Mouse (Mus musculus) midbrain, embryonic 14.5 days (tissue): Measurements from ENCODE around the gene Keap1. TPM values are rescaled to one million over a fixed set of nuclear protein-coding genes. Genes with fewer than 3 reads are reported as not detected.
"Not testable (repeated sequence)": the region's sequence is repeated elsewhere in the genome, so short reads cannot be mapped to it uniquely, and the experiment has no call there.

Experiments
- ATAC-seq: fragments of 200-750 bp; cut with Nextera tagmentation; 2 replicates; pipeline ENCODE4 v1.8.0; 2017; ENCODE audit warnings: moderate number of reproducible peaks, moderate library complexity; ENCODE audit not compliant: low FRiP score, low TSS enrichment
- DNase-seq: peaks from one replicate; pipeline ENCODE4 v3.0.0-alpha.2; 2015
- H3K27ac ChIP-seq: fragments of 300-500 bp; sonication (generic); replicated peaks from 2 replicates; pipeline ENCODE4 v1.5.1; 2014; ENCODE audit warnings: mild to moderate bottlenecking, low read depth, low read length, moderate library complexity
- H3K27me3 ChIP-seq: fragments of 300-500 bp; sonication (generic); 2 replicates; pipeline ENCODE4 v1.6.1; 2014; ENCODE audit warnings: low read length, control low read depth, mixed read lengths; ENCODE audit not compliant: control insufficient read depth, insufficient read depth
- H3K36me3 ChIP-seq: fragments of 300-500 bp; sonication (generic); 2 replicates; pipeline ENCODE4 v1.6.1; 2014; ENCODE audit warnings: low read length, control low read depth; ENCODE audit not compliant: control insufficient read depth, insufficient read depth
- H3K4me1 ChIP-seq: fragments of 300-500 bp; sonication (generic); 2 replicates; pipeline ENCODE4 v1.6.1; 2014; ENCODE audit warnings: mild to moderate bottlenecking, antibody characterized with exemption, low read length, control low read depth; ENCODE audit not compliant: control insufficient read depth, insufficient read depth
- H3K4me2 ChIP-seq: fragments of 300-500 bp; sonication (generic); 2 replicates; pipeline ENCODE4 v1.6.1; 2014; ENCODE audit warnings: mild to moderate bottlenecking, low read length, moderate library complexity
- H3K4me3 ChIP-seq: fragments of 300-500 bp; sonication (generic); replicated peaks from 2 replicates; pipeline ENCODE4 v1.5.1; 2014; ENCODE audit warnings: low read depth, low read length
- H3K9ac ChIP-seq: fragments of 300-500 bp; sonication (generic); replicated peaks from 2 replicates; pipeline ENCODE4 v1.6.1; 2014; ENCODE audit warnings: mild to moderate bottlenecking, low read length, moderate library complexity
- H3K9me3 ChIP-seq: fragments of 300-500 bp; sonication (generic); 2 replicates; pipeline ENCODE4 v1.6.1; 2016; ENCODE audit warnings: low read length, control low read depth, mixed read lengths; ENCODE audit not compliant: control insufficient read depth
- WGBS: fragments of 180-500 bp; shearing (Covaris S2); extraction: QIAGEN DNeasy Blood & Tissue Kit; methylation state at CpG from one replicate; pipeline ENCODE4 v1.1.7; 2014; 5-methylcytosine and 5-hydroxymethylcytosine counted together
- polyA plus RNA-seq: library from polyadenylated mRNA; unstranded; fragments of >200 nt; fragmentation: Nextera tagmentation; extraction: Ambion mirVana; gene quantifications from 2 replicates; pipeline ENCODE4 v1.2.1, GENCODE M21; 2014

The Keap1 gene
- polyA plus RNA-seq, 1 experiment from 2014 or later = 40.3 TPM

DNA sequence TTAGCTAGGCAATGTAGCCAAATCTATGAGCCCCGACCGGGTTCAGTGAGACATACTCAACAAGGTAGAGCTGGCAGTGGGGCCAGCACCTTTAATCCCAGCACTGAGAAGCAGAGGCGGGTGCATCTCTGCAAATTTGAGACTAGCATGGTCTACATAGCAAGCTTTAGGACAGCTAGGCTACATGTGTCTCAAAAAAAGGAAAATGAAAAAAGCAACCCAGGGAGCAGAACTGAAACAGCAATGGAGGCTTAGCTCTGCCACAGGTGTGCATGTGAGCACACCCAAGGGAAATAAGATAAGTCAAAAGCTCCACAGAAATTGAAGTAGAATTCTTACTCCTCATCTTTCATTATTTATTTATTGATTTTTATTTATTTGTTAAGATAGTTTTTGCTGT lies 40.2 kb downstream of the Keap1 start:
- Histone ChIP-seq H3K27ac (no peak overlapping the region), H3K36me3 (peaks cover 21% of the 10 kb centered on the region), H3K4me1 (peaks cover 21% of the 10 kb centered on the region), H3K9ac (no peak overlapping the region), H3K9me3 (no peaks in the 10 kb centered on the region), H3K4me3 (no peak overlapping the region), H3K4me2 (no peak overlapping the region), H3K27me3 (no peaks in the 10 kb centered on the region)
- 78% methylated on average over 3 of the region's 3 CpGs for WGBS
- ATAC-seq (no peak), DNase-seq (no peak)

DNA sequence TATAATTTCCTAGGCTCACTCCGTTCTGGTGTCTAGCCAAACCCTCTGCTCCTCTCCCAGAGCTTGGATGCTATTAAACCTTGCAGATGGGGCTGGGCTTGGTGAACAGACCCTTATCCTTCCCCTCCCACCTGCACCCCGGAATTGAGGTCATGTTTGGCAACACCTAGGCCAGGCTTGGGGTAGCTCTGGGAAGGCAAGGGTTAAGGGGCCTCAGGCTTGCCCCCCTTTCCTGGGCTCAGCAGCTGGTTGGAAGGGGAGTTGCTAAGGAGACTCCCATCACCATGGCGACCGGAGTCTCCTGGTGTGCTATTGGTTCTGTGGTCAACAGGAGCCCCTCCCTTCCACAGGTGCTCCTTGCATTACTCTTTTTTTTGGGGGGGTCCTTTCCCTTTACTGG lies 41.2 kb downstream of the Keap1 start:
- Histone ChIP-seq H3K9me3 (no peaks in the 10 kb centered on the region), H3K36me3 (peaks cover 12% of the 10 kb centered on the region), H3K9ac (peak overlapping the region; percentile 72), H3K27ac (0 out of 2 replicates have a peak overlapping the region, but pooled peaks have one; percentile 26), H3K4me3 (peak overlapping the region; percentile 62), H3K4me1 (peaks cover 21% of the 10 kb centered on the region), H3K27me3 (no peaks in the 10 kb centered on the region), H3K4me2 (peak overlapping the region; percentile 67)
- 6% methylated on average over 4 of the region's 4 CpGs for WGBS
- ATAC-seq (peak; percentile 80), DNase-seq (peak; percentile 91)

DNA sequence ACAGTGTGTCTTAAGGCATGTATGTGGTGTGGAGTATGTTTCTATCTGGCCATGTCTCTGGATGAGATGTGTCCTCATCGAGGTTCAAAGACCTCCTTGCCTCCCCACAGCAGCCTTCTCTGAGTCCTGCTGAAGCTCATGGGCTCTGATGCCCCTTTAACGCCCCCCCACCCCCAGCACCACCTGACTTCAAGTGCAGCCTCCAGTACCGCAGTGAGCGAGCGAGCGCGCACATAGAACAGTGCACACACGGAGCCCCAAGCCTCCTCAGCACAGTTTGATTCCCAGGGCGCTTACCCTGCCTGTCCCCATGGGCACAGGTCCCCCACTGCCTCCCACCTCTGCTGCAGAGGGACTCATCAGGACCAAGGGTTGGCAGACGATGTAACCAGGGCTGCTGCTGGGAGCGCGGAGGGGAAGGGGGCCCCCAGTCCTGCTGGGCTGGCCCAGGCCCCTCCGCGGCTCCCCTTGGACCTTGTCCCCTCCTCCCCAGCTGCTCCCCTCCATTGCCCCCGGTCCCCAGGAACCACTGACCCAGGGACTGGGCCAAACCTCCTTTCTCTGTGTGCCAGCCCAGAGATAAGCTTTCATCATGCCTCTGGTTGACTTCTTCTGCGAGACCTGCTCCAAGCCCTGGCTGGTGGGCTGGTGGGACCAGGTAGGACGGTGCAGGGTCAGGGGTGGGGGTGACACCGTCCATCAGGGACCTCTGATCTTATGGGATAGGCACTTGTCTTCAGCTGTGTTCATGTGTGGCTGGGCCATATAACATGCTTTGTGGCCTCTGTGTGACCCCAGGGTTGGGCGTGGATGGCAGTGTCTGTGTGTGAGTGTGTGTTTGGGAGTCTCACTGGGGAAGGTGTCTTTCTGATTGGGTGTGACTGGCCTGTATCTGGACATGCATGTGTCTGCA lies 42.4 kb downstream of the Keap1 start:
- ATAC-seq = peak; percentile 82
- 15% methylated on average over 19 of the region's 19 CpGs for WGBS

DNA sequence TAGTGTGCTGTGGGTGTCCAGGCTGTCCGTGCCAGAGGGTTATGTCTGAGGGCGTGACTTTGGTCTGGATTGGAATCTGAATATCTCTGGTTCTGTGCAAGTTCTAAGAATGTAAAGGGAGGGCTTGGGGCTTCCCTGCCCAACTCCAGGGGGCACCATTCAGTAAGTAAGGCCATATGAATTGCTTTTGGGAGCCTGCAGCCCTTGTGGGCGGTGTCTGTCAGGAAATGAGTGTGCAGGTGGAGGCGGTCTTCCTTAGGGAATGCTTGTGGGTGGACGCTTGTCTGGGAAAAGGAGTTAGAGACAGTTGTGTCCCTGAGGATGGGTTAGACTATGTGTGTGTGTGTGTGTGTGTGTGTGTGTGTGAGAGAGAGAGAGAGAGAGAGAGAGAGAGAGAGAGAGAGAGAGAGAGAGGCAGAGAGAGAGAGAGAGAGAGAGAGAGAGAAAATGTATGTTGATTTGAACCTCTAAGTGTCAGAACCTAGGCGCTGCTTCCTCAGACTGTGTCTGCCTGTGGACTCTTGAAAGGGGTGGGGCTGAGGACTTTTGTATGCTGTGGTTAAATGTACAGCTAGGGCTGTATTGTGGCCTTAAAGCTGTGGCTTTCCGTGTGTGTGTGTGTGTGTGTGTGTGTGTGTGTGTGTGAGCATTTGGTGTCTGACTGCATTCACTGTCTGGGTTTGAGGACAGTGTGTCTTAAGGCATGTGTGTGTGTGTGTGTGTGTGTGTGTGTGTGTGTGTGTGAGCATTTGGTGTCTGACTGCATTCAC lies 43.2 kb downstream of the Keap1 start:
- ATAC-seq = peak; percentile 2; the same call in 1 of the 2 replicates
- not testable (repeated sequence) for H3K4me3 ChIP-seq, H3K27me3 ChIP-seq, H3K36me3 ChIP-seq, H3K9me3 ChIP-seq, DNase-seq, H3K9ac ChIP-seq, H3K27ac ChIP-seq
- WGBS = 46% methylated on average over 7 of the region's 7 CpGs
- Histone ChIP-seq H3K4me2 (peak overlapping the region; percentile 67; the same call in 1 of the 2 replicates), H3K4me1 (peaks cover 21% of the 10 kb centered on the region)

More for the DNA sequence above, 42.4 kb downstream of the Keap1 start:
- no peaks in the 10 kb centered on the region for H3K9me3 ChIP-seq
- H3K4me3 ChIP-seq = peak overlapping the region; percentile 62
- peaks cover 8% of the 10 kb centered on the region for H3K36me3 ChIP-seq
- peak overlapping the region; percentile 68 for H3K27ac ChIP-seq
- H3K27me3 ChIP-seq = no peaks in the 10 kb centered on the region
- H3K4me1 ChIP-seq = peaks cover 21% of the 10 kb centered on the region
- peak overlapping the region; percentile 72 for H3K9ac ChIP-seq
- peak; percentile 86 for DNase-seq
- H3K4me2 ChIP-seq = peak overlapping the region; percentile 67

DNA sequence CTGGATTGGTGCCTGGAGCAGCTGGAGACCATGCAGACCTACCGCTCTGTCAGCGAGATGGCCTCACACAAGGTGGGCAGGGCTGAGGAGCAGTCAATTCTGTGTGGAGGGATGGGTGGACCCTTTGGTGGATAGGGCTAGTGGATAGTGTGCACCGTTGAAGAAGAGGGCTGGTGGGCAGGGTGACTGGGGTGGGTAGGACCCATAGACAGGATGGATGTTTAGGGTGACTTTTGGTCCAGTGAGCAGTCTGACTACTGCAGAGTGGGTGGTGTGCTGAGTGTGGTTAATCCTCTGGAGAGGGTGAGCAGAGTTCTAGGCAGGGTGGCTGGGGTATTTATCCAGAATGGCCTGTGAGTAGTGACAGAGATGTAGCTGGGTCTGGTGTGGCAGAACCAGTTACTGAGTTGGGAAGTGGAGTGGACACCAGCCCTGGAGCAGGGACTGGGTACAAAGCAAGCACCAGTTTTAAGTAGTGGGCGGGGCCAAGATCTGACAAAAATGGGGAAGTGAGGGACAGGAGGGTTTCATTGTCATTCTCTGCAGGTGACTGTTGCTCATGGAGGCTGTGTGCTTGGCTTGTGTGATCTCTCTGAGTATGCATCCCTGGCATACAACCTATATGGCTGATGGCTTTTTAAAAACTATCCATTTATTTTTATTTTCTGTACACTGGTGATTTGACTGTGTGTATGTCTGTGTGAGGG lies 44.2 kb downstream of the Keap1 start:
- ATAC-seq (no peak), DNase-seq (no peak)
- Histone ChIP-seq H3K27ac (no peak overlapping the region), H3K27me3 (no peaks in the 10 kb centered on the region), H3K4me1 (peaks cover 21% of the 10 kb centered on the region), H3K9me3 (no peaks in the 10 kb centered on the region), H3K4me3 (no peak overlapping the region), H3K4me2 (no peak overlapping the region), H3K36me3 (no peaks in the 10 kb centered on the region), H3K9ac (no peak overlapping the region)
- WGBS = 82% methylated on average over 4 of the region's 4 CpGs

DNA sequence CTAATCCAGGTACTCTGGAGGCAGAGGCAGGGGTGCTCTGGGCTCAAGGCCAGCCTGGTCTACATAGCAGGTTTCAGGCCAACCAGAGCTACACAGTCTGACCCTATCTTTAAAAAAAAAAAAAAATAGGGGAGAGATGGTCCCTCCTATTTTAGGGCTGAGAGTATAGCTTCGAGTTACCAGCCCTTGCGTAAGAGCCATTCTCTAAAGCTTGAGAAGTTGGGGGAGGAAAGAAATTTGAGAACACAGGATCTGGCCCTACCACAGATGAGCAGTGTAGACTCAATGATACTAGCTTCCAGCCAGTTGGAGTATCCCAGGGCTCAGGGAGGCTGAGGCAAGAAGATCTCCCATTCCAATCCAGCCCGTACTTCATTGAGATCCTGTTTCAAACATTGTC lies 45.4 kb downstream of the Keap1 start:
- Histone ChIP-seq H3K36me3 (no peaks in the 10 kb centered on the region), H3K9ac (no peak overlapping the region), H3K4me3 (no peak overlapping the region), H3K4me1 (peaks cover 20% of the 10 kb centered on the region), H3K27me3 (no peaks in the 10 kb centered on the region), H3K4me2 (no peak overlapping the region), H3K27ac (no peak overlapping the region), H3K9me3 (no peaks in the 10 kb centered on the region)
- DNase-seq = no peak
- no peak for ATAC-seq
- 91% methylated on average over 3 of the region's 3 CpGs for WGBS

DNA sequence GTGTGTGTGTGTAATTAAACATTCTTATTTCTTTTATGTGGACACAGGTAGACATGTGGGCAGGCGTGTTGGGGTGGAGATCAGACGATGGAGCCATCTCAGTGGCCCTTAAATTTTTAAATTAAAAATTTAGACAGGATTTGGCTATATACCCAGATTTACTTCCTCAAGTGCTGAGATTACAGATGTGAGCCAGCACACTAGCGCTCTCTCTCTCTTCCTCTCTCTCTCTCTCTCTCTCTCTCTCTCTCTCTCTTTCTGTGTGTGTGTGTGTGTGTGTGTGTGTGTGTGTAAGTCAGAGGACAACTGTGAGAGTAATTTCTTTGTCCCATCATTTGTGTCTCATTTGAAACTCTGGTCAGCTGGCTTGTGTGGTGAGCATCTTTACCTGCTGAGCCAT lies 48.5 kb downstream of the Keap1 start:
- DNase-seq (no peak), ATAC-seq (no peak)
- Histone ChIP-seq H3K4me3 (no peak overlapping the region), H3K9me3 (no peaks in the 10 kb centered on the region), H3K4me1 (no peaks in the 10 kb centered on the region), H3K4me2 (no peak overlapping the region), H3K9ac (no peak overlapping the region), H3K36me3 (no peaks in the 10 kb centered on the region), H3K27me3 (no peaks in the 10 kb centered on the region), H3K27ac (no peak overlapping the region)
- 72% methylated on average over 3 of the region's 3 CpGs for WGBS

DNA sequence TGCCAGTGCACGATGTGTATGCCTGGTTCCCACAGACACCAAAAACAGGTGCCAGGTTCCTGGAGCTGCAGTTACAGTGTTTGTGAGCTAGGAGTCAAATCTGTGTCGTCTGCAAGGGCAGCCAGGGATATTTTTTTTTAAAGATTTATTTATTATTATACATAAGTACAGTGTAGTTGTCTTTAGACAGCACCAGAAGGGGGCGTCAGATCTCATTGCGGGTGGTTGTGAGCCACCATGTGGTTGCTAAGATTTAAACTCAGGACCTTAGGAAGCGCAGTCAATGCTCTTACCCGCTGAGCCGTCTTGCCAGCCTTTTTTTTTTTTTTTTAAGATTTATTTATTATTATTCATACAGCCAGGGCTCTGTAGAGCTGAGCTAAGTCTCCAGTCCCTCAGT lies 49.3 kb downstream of the Keap1 start:
- no peaks in the 10 kb centered on the region for H3K27me3 ChIP-seq
- H3K36me3 ChIP-seq = no peaks in the 10 kb centered on the region
- no peak overlapping the region for H3K9ac ChIP-seq
- no peaks in the 10 kb centered on the region for H3K9me3 ChIP-seq
- DNase-seq (peak; percentile 43), ATAC-seq (no peak)
- no peak overlapping the region for H3K4me2 ChIP-seq
- H3K4me3 ChIP-seq = no peak overlapping the region
- H3K4me1 ChIP-seq = no peaks in the 10 kb centered on the region
- 46% methylated on average over 7 of the region's 7 CpGs for WGBS
- H3K27ac ChIP-seq = no peak overlapping the region
